Mouse (Mus musculus): Measurements from ENCODE around the gene Epb42. TPM values are rescaled to one million over a fixed set of nuclear protein-coding genes. Genes with fewer than 3 reads are reported as not detected.
"Not testable (repeated sequence)": the region's sequence is repeated elsewhere in the genome, so short reads cannot be mapped to it uniquely, and the experiment has no call there.

Gene Epb42
- polyA plus RNA-seq, 1 experiment from 2014 or later: 0.32 TPM

- peak overlapping the region; percentile 87 for H3K27ac ChIP-seq (replicated peaks; ENCODE audit: low read depth, low read length)
- H3K36me3 ChIP-seq (ENCODE audit: control insufficient read depth, insufficient read depth, low read length): peaks cover 6% of the 10 kb centered on the region; the same call in 1 of the 2 replicates
- no peaks in the 10 kb centered on the region for H3K27me3 ChIP-seq (ENCODE audit: control insufficient read depth, insufficient read depth, low read length)
- H3K9me3 ChIP-seq (ENCODE audit: control insufficient read depth, low read length): no peaks in the 10 kb centered on the region
- DNase-seq (no peak), ATAC-seq (ENCODE audit: low FRiP score, low TSS enrichment) (no peak)
- 0 out of 2 replicates have a peak, but pooled peaks cover 6% of the 10 kb centered on the region for H3K4me1 ChIP-seq (ENCODE audit: control insufficient read depth, insufficient read depth, low read length)
- peak overlapping the region; percentile 86 for H3K4me2 ChIP-seq (ENCODE audit: low read length)
- peak overlapping the region; percentile 71 for H3K4me3 ChIP-seq (replicated peaks; ENCODE audit: low read depth, low read length)
- H3K9ac ChIP-seq (replicated peaks; ENCODE audit: low read length): peak overlapping the region; percentile 84
- 75% methylated on average over 8 of the region's 8 CpGs for WGBS
Observed at GRCm38 (mm10) chr2:120977926-120978692, 58.8 kb downstream of the Epb42 start.

GRCm38 (mm10) chr2:120976990-120977925 lies 59.6 kb downstream of the Epb42 start, which contains the start of gene Tmem62:
TSS of gene Tmem62 (plus strand) at chr2:120977017.
- peak within 1 kb of the TSS; percentile 87 for H3K27ac ChIP-seq (replicated peaks; ENCODE audit: low read depth, low read length)

GRCm38 (mm10) chr2:120976308-120976707 lies 60.6 kb downstream of the Epb42 start:
- Histone ChIP-seq H3K27me3 (ENCODE audit: control insufficient read depth, insufficient read depth, low read length) (no peaks in the 10 kb centered on the region), H3K4me3 (replicated peaks; ENCODE audit: low read depth, low read length) (peak overlapping the region; percentile 71; the same call in 1 of the 2 replicates), H3K9me3 (ENCODE audit: control insufficient read depth, low read length) (no peaks in the 10 kb centered on the region), H3K27ac (replicated peaks; ENCODE audit: low read depth, low read length) (no peak overlapping the region), H3K36me3 (ENCODE audit: control insufficient read depth, insufficient read depth, low read length) (peaks cover 6% of the 10 kb centered on the region; the same call in 1 of the 2 replicates), H3K4me2 (ENCODE audit: low read length) (peak overlapping the region; percentile 86), H3K4me1 (ENCODE audit: control insufficient read depth, insufficient read depth, low read length) (0 out of 2 replicates have a peak, but pooled peaks cover 6% of the 10 kb centered on the region), H3K9ac (replicated peaks; ENCODE audit: low read length) (no peak overlapping the region)
- WGBS: 51% methylated on average over 4 of the region's 4 CpGs
- DNase-seq: peak; percentile 37
- ATAC-seq (ENCODE audit: low FRiP score, low TSS enrichment): no peak

More at GRCm38 (mm10) chr2:120976990-120977925, 59.6 kb downstream of the Epb42 start, which contains the start of gene Tmem62:
- DNase-seq: peak; percentile 78
- peak; percentile 76 for ATAC-seq (ENCODE audit: low FRiP score, low TSS enrichment)
- no peaks in the 10 kb centered on the region for H3K27me3 ChIP-seq (ENCODE audit: control insufficient read depth, insufficient read depth, low read length)
- no peaks in the 10 kb centered on the region for H3K9me3 ChIP-seq (ENCODE audit: control insufficient read depth, low read length)
- H3K9ac ChIP-seq (replicated peaks; ENCODE audit: low read length): peak within 1 kb of the TSS; percentile 84
- H3K4me2 ChIP-seq (ENCODE audit: low read length): peak within 1 kb of the TSS; percentile 86
- under 1% methylated on average over 65 of the region's 71 CpGs for WGBS
- H3K36me3 ChIP-seq (ENCODE audit: control insufficient read depth, insufficient read depth, low read length): peaks cover 6% of the 10 kb centered on the region; the same call in 1 of the 2 replicates
- peak within 1 kb of the TSS; percentile 71 for H3K4me3 ChIP-seq (replicated peaks; ENCODE audit: low read depth, low read length)
- H3K4me1 ChIP-seq (ENCODE audit: control insufficient read depth, insufficient read depth, low read length): 0 out of 2 replicates have a peak, but pooled peaks cover 6% of the 10 kb centered on the region

- no peak for DNase-seq
- no peaks in the 10 kb centered on the region for H3K27me3 ChIP-seq (ENCODE audit: control insufficient read depth, insufficient read depth, low read length)
- H3K9ac ChIP-seq (replicated peaks; ENCODE audit: low read length): no peak overlapping the region
- no peaks in the 10 kb centered on the region for H3K36me3 ChIP-seq (ENCODE audit: control insufficient read depth, insufficient read depth, low read length)
- H3K4me2 ChIP-seq (ENCODE audit: low read length): no peak overlapping the region
- ATAC-seq (ENCODE audit: low FRiP score, low TSS enrichment): no peak
- no peaks in the 10 kb centered on the region for H3K9me3 ChIP-seq (ENCODE audit: control insufficient read depth, low read length)
- H3K4me1 ChIP-seq (ENCODE audit: control insufficient read depth, insufficient read depth, low read length): peaks cover 19% of the 10 kb centered on the region
- 21% methylated on average over 5 of the region's 5 CpGs for WGBS
- H3K4me3 ChIP-seq (replicated peaks; ENCODE audit: low read depth, low read length): no peak overlapping the region
- no peak overlapping the region for H3K27ac ChIP-seq (replicated peaks; ENCODE audit: low read depth, low read length)
Observed at GRCm38 (mm10) chr2:120972964-120973363, 63.9 kb downstream of the Epb42 start.

GRCm38 (mm10) chr2:120972257-120972656 lies 64.6 kb downstream of the Epb42 start:
- 96% methylated on average over 8 of the region's 8 CpGs for WGBS
- not testable (repeated sequence) for H3K9ac ChIP-seq (replicated peaks; ENCODE audit: low read length); H3K4me3 ChIP-seq (replicated peaks; ENCODE audit: low read depth, low read length); DNase-seq; H3K36me3 ChIP-seq (ENCODE audit: control insufficient read depth, insufficient read depth, low read length); H3K27me3 ChIP-seq (ENCODE audit: control insufficient read depth, insufficient read depth, low read length); H3K9me3 ChIP-seq (ENCODE audit: control insufficient read depth, low read length); H3K27ac ChIP-seq (replicated peaks; ENCODE audit: low read depth, low read length); ATAC-seq (ENCODE audit: low FRiP score, low TSS enrichment); H3K4me2 ChIP-seq (ENCODE audit: low read length)
- peaks cover 16% of the 10 kb centered on the region for H3K4me1 ChIP-seq (ENCODE audit: control insufficient read depth, insufficient read depth, low read length)

- Histone ChIP-seq H3K4me3 (replicated peaks; ENCODE audit: low read depth, low read length) (no peak overlapping the region), H3K4me1 (ENCODE audit: control insufficient read depth, insufficient read depth, low read length) (peaks cover 16% of the 10 kb centered on the region), H3K4me2 (ENCODE audit: low read length) (peak overlapping the region; percentile 76; the same call in 1 of the 2 replicates), H3K9me3 (ENCODE audit: control insufficient read depth, low read length) (no peaks in the 10 kb centered on the region), H3K27ac (replicated peaks; ENCODE audit: low read depth, low read length) (no peak overlapping the region), H3K9ac (replicated peaks; ENCODE audit: low read length) (no peak overlapping the region), H3K36me3 (ENCODE audit: control insufficient read depth, insufficient read depth, low read length) (no peaks in the 10 kb centered on the region), H3K27me3 (ENCODE audit: control insufficient read depth, insufficient read depth, low read length) (no peaks in the 10 kb centered on the region)
- no peak for DNase-seq
- WGBS: 94% methylated on average over 4 of the region's 4 CpGs
- ATAC-seq (ENCODE audit: low FRiP score, low TSS enrichment): no peak
Observed at GRCm38 (mm10) chr2:120971766-120972165, 65.1 kb downstream of the Epb42 start.

GRCm38 (mm10) chr2:120970559-120971080 lies 66.3 kb downstream of the Epb42 start, which contains the start of gene Ubr1:
TSS of gene Ubr1 (minus strand) at chr2:120970715.
- Histone ChIP-seq H3K27me3 (ENCODE audit: control insufficient read depth, insufficient read depth, low read length) (no peaks in the 10 kb centered on the region), H3K4me3 (replicated peaks; ENCODE audit: low read depth, low read length) (peak within 1 kb of the TSS; percentile 77), H3K4me1 (ENCODE audit: control insufficient read depth, insufficient read depth, low read length) (peaks cover 13% of the 10 kb centered on the region), H3K36me3 (ENCODE audit: control insufficient read depth, insufficient read depth, low read length) (no peaks in the 10 kb centered on the region), H3K9ac (replicated peaks; ENCODE audit: low read length) (peak within 1 kb of the TSS; percentile 81), H3K27ac (replicated peaks; ENCODE audit: low read depth, low read length) (peak within 1 kb of the TSS; percentile 88), H3K9me3 (ENCODE audit: control insufficient read depth, low read length) (no peaks in the 10 kb centered on the region), H3K4me2 (ENCODE audit: low read length) (peak within 1 kb of the TSS; percentile 76)
- DNase-seq (peak; percentile 95), ATAC-seq (ENCODE audit: low FRiP score, low TSS enrichment) (peak; percentile 86)
- under 1% methylated on average over 39 of the region's 39 CpGs for WGBS

GRCm38 (mm10) chr2:120970045-120970539 lies 66.8 kb downstream of the Epb42 start:
- DNase-seq (no peak), ATAC-seq (ENCODE audit: low FRiP score, low TSS enrichment) (peak; percentile 57; the same call in 1 of the 2 replicates)
- peaks cover 13% of the 10 kb centered on the region for H3K4me1 ChIP-seq (ENCODE audit: control insufficient read depth, insufficient read depth, low read length)
- H3K4me3 ChIP-seq (replicated peaks; ENCODE audit: low read depth, low read length): peak overlapping the region; percentile 77
- peak overlapping the region; percentile 88 for H3K27ac ChIP-seq (replicated peaks; ENCODE audit: low read depth, low read length)
- H3K4me2 ChIP-seq (ENCODE audit: low read length): peak overlapping the region; percentile 76
- H3K27me3 ChIP-seq (ENCODE audit: control insufficient read depth, insufficient read depth, low read length): no peaks in the 10 kb centered on the region
- no peaks in the 10 kb centered on the region for H3K36me3 ChIP-seq (ENCODE audit: control insufficient read depth, insufficient read depth, low read length)
- peak overlapping the region; percentile 81 for H3K9ac ChIP-seq (replicated peaks; ENCODE audit: low read length)
- WGBS: under 1% methylated on average over 23 of the region's 23 CpGs
- H3K9me3 ChIP-seq (ENCODE audit: control insufficient read depth, low read length): no peaks in the 10 kb centered on the region

Measured in midbrain, embryonic 14.5 days (tissue).